Mouse (Mus musculus) adrenal gland, adult (tissue): ENCODE measurements around the gene Nploc4.
"Not testable (repeated sequence)": the region's sequence is repeated elsewhere in the genome, so short reads cannot be mapped to it uniquely, and the experiment has no call there.

Source experiments
- DNase-seq, 2 experiments: peaks; one replicate each; pipeline ENCODE4 v3.0.0; 2022 to 2023; ENCODE audit warnings: low spot score in 1 of 2; ENCODE audit not compliant: inconsistent age in 2 of 2

Gene Nploc4

DNA sequence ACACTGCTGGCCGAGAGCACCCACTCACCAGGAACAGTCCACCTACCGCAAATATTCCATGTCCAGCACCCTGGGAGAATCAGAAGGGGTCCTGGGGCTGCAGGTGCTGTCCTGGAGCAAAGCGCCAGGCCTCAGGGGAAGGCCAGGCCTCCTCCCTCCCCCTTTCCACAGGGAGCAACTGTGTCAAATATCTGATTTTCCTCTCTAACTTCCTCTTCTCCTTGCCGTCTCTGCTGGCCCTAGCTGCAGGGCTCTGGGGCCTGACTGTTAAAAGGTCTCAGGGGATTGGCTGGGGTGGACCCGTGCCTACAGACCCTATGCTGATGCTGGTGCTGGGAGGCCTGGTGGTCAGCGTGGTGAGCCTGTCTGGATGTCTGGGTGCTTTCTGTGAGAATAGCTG, 6.6 kb upstream of the Nploc4 start:
- no peak for DNase-seq

- DNase-seq = no peak
Observed at GRCm38 (mm10) chr11:120442765-120443280, 5.3 kb upstream of the Nploc4 start.

DNA sequence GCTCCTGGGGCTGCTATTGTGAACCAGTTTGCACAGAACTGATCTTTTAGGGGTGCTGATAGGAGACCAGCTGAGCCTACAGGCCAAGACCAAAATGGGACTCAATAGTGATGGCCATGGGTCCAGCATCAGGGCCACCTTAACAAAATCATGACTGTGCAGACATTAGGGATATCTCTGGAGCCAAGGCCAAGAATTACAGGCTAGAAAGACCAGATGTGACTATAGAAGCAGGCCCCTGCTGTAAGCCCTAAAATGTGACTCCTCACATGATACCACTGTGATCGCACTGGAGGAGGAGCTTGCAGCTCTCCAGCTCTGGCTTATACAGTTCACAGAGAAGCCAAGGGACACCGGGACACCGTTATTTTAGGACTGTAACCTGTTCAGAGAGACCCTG, 4.8 kb upstream of the Nploc4 start, which contains the start of gene Tspan10:
Gene Tspan10 (plus strand): TSS at position 301 of the 400 bp plus-strand sequence.
- no peak for DNase-seq

- no peak for DNase-seq
Observed at GRCm38 (mm10) chr11:120437857-120438385, 413 bp upstream of the Nploc4 start.

DNA sequence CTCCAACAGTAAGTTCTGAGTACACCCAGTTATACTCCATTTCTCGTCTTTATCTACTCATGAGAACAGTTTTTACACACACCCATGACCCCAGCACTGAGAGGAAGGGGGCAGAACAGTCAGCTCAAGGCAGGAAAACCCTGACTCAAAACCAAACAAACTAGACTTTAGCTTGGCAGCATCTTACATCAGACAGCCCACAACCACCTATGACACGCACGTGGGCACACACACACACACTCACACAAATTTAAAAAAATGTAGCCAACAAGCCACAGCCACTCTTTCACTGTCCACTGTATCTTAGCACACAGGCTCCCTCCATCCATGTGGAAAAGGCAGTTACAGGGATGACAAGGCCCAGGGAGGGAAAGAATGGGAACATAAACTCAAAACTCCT, 10.8 kb downstream of the Nploc4 start:
- peak in 1 of 2 experiments; percentile 18 for DNase-seq

DNA sequence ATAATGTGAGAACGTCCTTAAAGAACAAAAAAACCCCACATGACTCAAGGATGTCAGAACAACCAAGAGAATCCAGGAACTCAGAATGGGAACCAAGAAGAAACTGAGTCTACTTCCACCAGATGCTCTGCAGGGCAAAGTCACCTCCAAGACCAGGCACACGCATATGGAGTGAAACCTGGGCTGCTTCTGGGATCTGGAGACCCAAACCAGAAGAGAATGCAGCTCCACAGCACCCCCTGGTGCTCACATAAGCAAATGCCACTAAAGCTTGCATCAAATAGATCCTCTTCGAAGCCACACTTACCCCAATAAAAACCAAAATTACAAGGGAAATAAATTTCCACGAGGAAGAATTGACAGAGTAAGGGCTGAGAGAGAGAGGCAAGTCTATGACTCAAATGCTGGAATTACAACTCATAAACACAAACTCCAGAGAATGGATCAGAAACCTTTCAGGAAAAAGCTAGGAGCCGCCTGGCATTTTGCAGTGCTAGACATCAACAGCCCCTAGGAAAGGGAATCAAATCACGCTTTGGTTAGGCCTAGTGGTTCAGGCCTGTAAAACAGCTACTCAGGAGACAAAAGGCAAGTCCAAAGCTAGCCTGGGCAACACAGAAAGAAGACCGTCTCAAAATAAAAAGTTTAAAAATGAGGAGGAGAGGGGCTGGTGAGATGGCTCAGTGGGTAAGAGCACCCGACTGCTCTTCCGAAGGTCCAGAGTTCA, 13.8 kb downstream of the Nploc4 start:
- peak; percentile 72 to 90 for DNase-seq

DNA sequence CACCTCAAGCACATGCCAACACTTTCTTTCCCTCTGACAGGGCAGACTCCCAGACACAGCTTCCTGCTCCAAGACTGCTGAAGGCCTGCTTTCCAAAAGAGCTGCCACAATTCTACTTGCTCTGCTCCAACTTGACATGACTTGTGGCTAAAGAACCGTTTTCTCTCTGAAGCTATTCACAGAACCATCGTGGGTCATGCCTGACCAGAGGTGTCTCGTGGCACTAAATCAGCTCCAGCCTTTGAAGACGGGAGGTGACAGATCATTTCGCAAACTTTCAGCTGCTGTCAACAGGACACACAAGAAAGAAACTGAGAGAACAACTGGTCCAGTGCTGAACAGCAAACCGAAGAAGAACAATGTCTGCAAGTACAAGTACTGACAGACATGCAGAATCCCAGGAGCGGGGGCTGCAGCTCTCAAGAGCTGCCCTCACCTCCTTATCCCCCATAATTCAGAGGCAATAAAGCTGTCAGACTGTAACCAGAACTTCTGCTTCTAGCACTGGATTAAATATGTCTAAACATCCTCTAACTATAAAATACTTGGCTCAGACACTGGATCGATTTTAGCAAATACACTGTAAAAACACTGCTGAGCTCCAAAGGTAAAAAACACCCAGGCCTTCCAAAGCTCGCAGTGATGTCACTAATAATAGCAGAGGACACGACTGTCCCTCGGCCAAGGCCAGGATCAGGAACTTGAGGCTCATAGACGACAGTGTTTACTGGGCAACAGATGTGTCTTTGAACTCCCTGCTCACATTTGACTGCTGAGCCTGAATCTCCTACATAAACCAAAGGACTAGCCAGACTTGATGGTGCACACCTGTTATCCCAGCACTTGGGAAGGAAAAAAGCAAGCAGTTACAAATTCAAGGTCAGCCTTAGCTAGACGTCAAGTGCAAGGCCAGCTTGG, 14.6 kb downstream of the Nploc4 start:
- DNase-seq = peak; percentile 68 to 81

DNA sequence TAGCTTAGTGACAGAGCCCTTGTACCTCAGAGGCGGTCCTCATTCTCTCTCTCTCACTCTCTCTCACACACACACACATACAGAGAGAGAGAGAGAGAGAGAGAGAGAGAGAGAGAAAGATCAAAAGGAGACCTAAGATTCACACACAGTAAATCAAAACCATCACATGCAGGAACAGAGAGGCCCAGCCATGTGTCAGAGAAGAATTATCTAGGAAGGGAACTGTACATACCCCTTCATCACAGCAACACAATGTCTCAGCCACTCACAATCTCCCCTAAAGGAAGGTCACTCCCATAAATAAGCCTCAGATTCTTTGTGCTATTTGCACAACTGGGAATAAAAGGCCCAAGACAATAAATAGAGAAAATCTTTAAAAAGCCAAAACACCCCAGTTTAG, 18.9 kb downstream of the Nploc4 start:
- peak; percentile 52 to 65 for DNase-seq

GRCm38 (mm10) chr11:120417852-120418251, 19.7 kb downstream of the Nploc4 start:
- no peak for DNase-seq

DNA sequence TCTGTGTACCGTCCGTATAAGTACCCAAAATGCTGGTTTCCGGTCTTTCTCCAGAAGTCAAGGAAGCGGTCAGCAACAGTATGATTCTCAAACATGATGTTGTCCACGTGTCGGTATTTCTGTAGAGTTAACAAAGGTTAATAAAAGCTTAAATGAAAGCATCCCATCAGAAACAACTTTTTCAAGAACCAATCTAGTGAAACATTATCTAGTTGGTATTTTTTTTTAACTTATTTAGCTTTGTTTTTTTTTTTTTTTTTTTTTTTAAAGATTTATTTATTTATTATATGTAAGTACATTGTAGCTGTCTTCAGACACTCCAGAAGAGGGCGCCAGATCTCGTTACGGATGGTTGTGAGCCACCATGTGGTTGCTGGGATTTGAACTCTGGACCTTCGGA, 23.9 kb downstream of the Nploc4 start:
- DNase-seq = not testable (repeated sequence)

DNA sequence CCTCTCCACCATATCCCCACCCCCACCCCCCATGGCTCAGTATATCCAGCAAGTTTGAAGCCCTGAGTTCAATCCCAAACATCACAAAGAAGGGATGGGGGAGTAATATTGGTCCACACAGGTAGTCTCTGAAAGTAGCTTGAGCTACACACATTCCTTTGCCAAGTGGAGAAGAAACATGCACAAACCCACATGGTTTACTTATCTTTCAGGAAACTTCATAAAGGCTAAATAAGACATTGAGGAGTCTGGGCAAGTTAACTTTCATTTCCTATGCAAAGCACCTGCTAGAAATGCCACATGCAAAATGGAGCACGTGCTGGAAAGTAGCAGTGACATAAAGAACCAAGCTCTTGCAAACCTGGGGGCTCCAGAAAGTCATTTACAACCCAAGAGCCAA, 31.1 kb downstream of the Nploc4 start:
- DNase-seq = no peak

DNA sequence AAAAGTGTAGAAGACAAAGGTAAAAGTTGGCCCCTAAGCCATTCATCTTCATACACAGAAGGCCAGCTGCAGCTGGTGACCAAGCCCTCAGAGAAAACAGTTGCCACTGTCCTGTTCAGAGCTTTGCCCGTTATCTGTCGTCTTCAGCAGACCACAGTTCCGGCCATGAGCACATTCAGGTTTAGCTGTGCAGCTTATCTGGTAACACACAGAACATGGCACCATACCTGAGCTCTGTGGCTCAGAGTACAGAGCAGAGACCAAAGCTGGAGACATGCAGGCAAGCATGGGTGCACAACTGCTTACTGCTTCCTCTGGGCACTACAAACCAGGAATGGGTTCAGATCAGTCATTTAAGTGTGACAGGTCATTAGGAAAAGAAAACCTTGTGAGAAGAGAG, 31.6 kb downstream of the Nploc4 start:
- no peak for DNase-seq

DNA sequence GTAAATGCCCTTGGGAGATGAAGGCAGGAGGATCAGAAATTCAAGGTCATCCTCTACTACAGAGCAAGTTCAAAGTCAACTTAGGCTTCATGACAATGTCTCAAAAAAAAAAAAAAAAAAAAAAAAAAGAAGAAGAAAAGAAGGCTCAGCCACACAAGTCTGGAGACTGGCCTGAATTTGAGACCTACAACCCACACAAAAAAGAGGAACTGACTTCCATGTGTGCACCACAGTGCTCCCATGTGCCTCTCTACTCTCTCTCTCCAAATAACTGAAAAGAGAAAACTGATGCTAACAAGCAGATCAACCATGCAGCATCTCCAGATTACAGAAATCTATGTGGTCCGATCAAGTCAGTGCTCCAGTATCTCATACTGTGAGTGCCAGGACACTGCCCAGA, 32.7 kb downstream of the Nploc4 start:
- no peak for DNase-seq

- no peak for DNase-seq
Observed at GRCm38 (mm10) chr11:120399319-120399718, 38.2 kb downstream of the Nploc4 start.

DNA sequence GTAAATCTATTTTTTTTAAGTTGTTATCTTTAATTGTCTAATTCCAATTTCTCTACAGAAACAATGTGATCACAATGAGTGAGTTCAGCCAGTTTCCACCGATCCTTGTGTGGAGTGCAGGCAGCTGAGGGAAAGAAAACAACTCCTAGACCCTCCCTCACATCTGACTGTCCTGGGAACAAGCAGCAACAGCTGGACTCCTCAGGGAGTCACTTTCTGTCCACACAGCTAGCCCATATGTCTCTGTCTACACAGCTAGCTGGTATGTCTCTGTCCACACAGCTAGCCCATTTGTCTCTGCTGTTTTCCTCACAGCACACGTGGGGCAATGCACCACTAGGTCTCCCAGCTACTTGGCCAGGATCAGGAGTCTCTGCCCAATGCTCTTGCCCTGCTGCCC, 39.9 kb downstream of the Nploc4 start:
- DNase-seq = no peak

- peak in 1 of 2 experiments; percentile 79 for DNase-seq
Observed at GRCm38 (mm10) chr11:120395661-120396060, 41.8 kb downstream of the Nploc4 start.

DNA sequence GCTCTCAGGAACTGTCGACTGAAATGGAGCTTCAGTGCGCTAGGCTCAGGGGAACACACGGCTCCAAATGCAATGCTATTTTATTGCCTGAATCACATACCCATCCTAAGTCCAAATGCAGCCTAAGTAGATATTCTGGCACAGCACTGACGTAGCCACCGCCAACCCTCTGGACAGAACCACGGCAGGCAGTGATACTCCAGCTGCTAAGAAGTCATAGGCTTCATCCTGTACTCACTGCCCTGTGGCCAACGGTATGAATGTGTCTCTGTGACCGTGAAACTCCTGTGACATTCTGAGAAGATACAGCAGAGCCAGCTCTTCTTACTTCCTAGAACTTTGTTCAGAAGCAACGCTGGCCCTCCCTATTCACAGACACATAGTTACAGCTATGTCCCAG, 48.9 kb downstream of the Nploc4 start:
- DNase-seq = no peak

DNA sequence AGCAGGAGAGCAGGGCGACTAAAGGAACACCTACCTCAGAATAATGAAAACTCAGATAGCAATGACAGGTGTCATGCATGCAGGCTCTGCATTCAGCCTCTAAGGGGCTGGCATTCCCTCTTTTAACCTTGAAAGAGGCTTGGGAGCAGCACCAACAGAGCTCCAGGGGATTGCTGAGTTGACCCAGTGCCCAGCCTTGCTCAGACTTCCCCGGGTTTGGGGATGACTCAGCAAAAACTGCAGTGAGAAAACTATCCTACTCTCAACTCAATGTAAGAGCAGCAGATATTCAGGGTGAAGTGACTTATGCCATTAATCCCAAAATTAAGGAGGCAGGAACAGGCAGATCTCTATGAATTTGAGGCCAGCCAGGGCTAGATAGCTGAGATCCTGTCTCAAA, 50.4 kb downstream of the Nploc4 start:
- DNase-seq = peak; percentile 75 to 83

DNA sequence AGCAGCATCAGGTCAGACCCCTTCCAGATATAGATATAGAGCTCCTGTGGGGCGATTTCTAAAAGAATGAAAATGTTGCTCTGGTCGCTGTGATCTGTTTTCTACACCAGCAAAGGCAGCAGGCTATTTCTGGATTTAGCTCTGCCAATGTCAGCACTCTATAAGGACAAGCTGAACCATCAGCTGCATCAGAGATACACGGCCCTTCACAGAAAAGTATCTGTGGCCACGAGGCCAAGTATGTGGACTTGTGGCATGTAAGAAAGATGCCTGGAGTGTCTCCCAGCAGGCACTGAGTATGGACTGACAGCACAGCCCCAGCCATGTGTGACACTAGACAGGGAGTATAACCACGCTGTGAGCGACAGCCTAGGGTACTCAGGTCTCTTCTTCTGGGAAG, 50.9 kb downstream of the Nploc4 start:
- DNase-seq = no peak

- no peak for DNase-seq
Observed at GRCm38 (mm10) chr11:120382509-120382908, 55.0 kb downstream of the Nploc4 start.

DNA sequence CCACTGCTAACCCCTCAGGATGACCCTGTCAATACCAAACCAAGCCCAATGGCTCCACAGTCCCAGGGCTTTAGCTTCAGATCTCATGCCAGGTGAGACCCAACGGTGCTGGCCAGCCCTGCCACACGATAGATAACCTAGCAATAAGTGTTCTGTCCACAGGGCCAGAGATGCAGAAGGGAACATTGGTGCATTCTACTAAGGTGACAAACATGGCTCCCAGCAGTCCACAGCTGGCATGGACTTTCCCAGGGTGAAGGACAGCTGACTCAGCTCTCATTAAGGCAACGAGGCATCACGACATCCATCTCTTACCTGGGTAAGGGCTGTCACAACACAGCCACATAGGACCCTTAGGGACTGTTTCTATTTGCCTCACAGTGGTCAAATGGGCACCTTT, 56.4 kb downstream of the Nploc4 start:
- peak in 1 of 2 experiments; percentile 57 for DNase-seq

GRCm38 (mm10) chr11:120380271-120380670, 57.2 kb downstream of the Nploc4 start:
- peak in 1 of 2 experiments; percentile 37 for DNase-seq
